Mouse (Mus musculus): ENCODE data around the gene Iqcb1. TPM values are rescaled to one million over a fixed set of nuclear protein-coding genes. Genes with fewer than 3 reads are reported as not detected.
A peak's percentile ranks its signal among the peaks of the same experiment; 100 is the strongest.

The Iqcb1 gene
- polyA plus RNA-seq, 1 experiment from 2014 or later: 11.8 TPM

- Histone ChIP-seq H3K27ac (ENCODE audit: low read length) (no peak overlapping the region), H3K36me3 (ENCODE audit: insufficient read depth, low read length) (peaks cover 9% of the 10 kb centered on the region; the same call in 1 of the 2 replicates), H3K9ac (replicated peaks; ENCODE audit: low read depth) (no peak overlapping the region), H3K4me3 (ENCODE audit: low read depth, low read length) (no peak overlapping the region), H3K4me1 (ENCODE audit: insufficient read depth, low read depth, low read length) (peaks cover 5% of the 10 kb centered on the region; the same call in 1 of the 2 replicates), H3K27me3 (replicated peaks; ENCODE audit: insufficient read depth, low read length) (no peaks in the 10 kb centered on the region), H3K9me3 (ENCODE audit: low read length) (no peaks in the 10 kb centered on the region), H3K4me2 (replicated peaks; ENCODE audit: low read depth, low read length) (no peak overlapping the region)
- ATAC-seq (no peak), DNase-seq (ENCODE audit: low spot score) (no peak)
- WGBS: 97% methylated on average over 2 of the region's 2 CpGs
- no peak for TF ChIP-seq EP300 (IDR thresholded peaks at IDR 0.05)
- no peak for TF ChIP-seq CTCF (IDR thresholded peaks at IDR 0.05)
These were observed 41.3 kb downstream of the Iqcb1 start for GRCm38 (mm10) chr16:36869442-36869841.

- DNase-seq (ENCODE audit: low spot score) (peak; percentile 100), ATAC-seq (peak; percentile 99)
- Histone ChIP-seq H3K27me3 (replicated peaks; ENCODE audit: insufficient read depth, low read length) (no peaks in the 10 kb centered on the region), H3K4me3 (ENCODE audit: low read depth, low read length) (peak within 1 kb of the TSS; percentile 75), H3K4me2 (replicated peaks; ENCODE audit: low read depth, low read length) (peak within 1 kb of the TSS; percentile 78), H3K9me3 (ENCODE audit: low read length) (no peaks in the 10 kb centered on the region), H3K9ac (replicated peaks; ENCODE audit: low read depth) (peak within 1 kb of the TSS; percentile 91), H3K36me3 (ENCODE audit: insufficient read depth, low read length) (peaks cover 6% of the 10 kb centered on the region; the same call in 1 of the 2 replicates), H3K27ac (ENCODE audit: low read length) (peak within 1 kb of the TSS; percentile 84), H3K4me1 (ENCODE audit: insufficient read depth, low read depth, low read length) (peaks cover 5% of the 10 kb centered on the region; the same call in 1 of the 2 replicates)
- under 1% methylated on average over 43 of the region's 43 CpGs for WGBS
- TF ChIP-seq CTCF (IDR thresholded peaks at IDR 0.05) (no peak), EP300 (IDR thresholded peaks at IDR 0.05) (peak; percentile 66; the same call in 1 of the 2 replicates)
These were observed 46.5 kb downstream of the Iqcb1 start, which contains the start of the genes Eaf2 and Golgb1 for GRCm38 (mm10) chr16:36874583-36875275. Eaf2 (minus strand) TSS chr16:36875003. Golgb1 (plus strand) TSS chr16:36875140.

GRCm38 (mm10) chr16:36875276-36875851 is 47.2 kb downstream of the Iqcb1 start:
- peak; percentile 45 for ATAC-seq
- Histone ChIP-seq H3K9ac (replicated peaks; ENCODE audit: low read depth) (peak overlapping the region; percentile 91), H3K4me2 (replicated peaks; ENCODE audit: low read depth, low read length) (peak overlapping the region; percentile 78), H3K4me1 (ENCODE audit: insufficient read depth, low read depth, low read length) (peaks cover 5% of the 10 kb centered on the region; the same call in 1 of the 2 replicates), H3K27me3 (replicated peaks; ENCODE audit: insufficient read depth, low read length) (no peaks in the 10 kb centered on the region), H3K4me3 (ENCODE audit: low read depth, low read length) (peak overlapping the region; percentile 75), H3K27ac (ENCODE audit: low read length) (peak overlapping the region; percentile 84), H3K9me3 (ENCODE audit: low read length) (no peaks in the 10 kb centered on the region), H3K36me3 (ENCODE audit: insufficient read depth, low read length) (peaks cover 6% of the 10 kb centered on the region; the same call in 1 of the 2 replicates)
- TF ChIP-seq CTCF (IDR thresholded peaks at IDR 0.05) (no peak), EP300 (IDR thresholded peaks at IDR 0.05) (no peak)
- WGBS: under 1% methylated on average over 31 of the region's 48 CpGs
- DNase-seq (ENCODE audit: low spot score): peak; percentile 66

- no peak for ATAC-seq
- no peak overlapping the region for H3K4me3 ChIP-seq (ENCODE audit: low read depth, low read length)
- no peak overlapping the region for H3K27ac ChIP-seq (ENCODE audit: low read length)
- TF ChIP-seq EP300 (IDR thresholded peaks at IDR 0.05) (no peak), CTCF (IDR thresholded peaks at IDR 0.05) (no peak)
- WGBS: 71% methylated on average over 5 of the region's 5 CpGs
- peak; percentile 10 for DNase-seq (ENCODE audit: low spot score)
- peaks cover under 1% of the 10 kb centered on the region; the same call in 1 of the 2 replicates for H3K36me3 ChIP-seq (ENCODE audit: insufficient read depth, low read length)
- peaks cover 5% of the 10 kb centered on the region; the same call in 1 of the 2 replicates for H3K4me1 ChIP-seq (ENCODE audit: insufficient read depth, low read depth, low read length)
- no peaks in the 10 kb centered on the region for H3K9me3 ChIP-seq (ENCODE audit: low read length)
- no peaks in the 10 kb centered on the region for H3K27me3 ChIP-seq (replicated peaks; ENCODE audit: insufficient read depth, low read length)
- H3K4me2 ChIP-seq (replicated peaks; ENCODE audit: low read depth, low read length): no peak overlapping the region
- H3K9ac ChIP-seq (replicated peaks; ENCODE audit: low read depth): no peak overlapping the region
These were observed 49.1 kb downstream of the Iqcb1 start for GRCm38 (mm10) chr16:36877316-36877715.

- ATAC-seq (no peak), DNase-seq (ENCODE audit: low spot score) (no peak)
- H3K4me2 ChIP-seq (replicated peaks; ENCODE audit: low read depth, low read length): no peak overlapping the region
- no peak overlapping the region for H3K27ac ChIP-seq (ENCODE audit: low read length)
- H3K4me3 ChIP-seq (ENCODE audit: low read depth, low read length): no peak overlapping the region
- H3K4me1 ChIP-seq (ENCODE audit: insufficient read depth, low read depth, low read length): no peaks in the 10 kb centered on the region; the same call in 1 of the 2 replicates
- H3K27me3 ChIP-seq (replicated peaks; ENCODE audit: insufficient read depth, low read length): no peaks in the 10 kb centered on the region
- no peak overlapping the region for H3K9ac ChIP-seq (replicated peaks; ENCODE audit: low read depth)
- H3K9me3 ChIP-seq (ENCODE audit: low read length): no peaks in the 10 kb centered on the region
- 79% methylated on average over 5 of the region's 5 CpGs for WGBS
- TF ChIP-seq CTCF (IDR thresholded peaks at IDR 0.05) (no peak), EP300 (IDR thresholded peaks at IDR 0.05) (no peak)
- 0 out of 2 replicates have a peak, but pooled peaks cover 11% of the 10 kb centered on the region for H3K36me3 ChIP-seq (ENCODE audit: insufficient read depth, low read length)
These were observed 54.7 kb downstream of the Iqcb1 start for GRCm38 (mm10) chr16:36882737-36883343.

- no peaks in the 10 kb centered on the region for H3K4me1 ChIP-seq (ENCODE audit: insufficient read depth, low read depth, low read length)
- H3K9ac ChIP-seq (replicated peaks; ENCODE audit: low read depth): no peak overlapping the region
- H3K27me3 ChIP-seq (replicated peaks; ENCODE audit: insufficient read depth, low read length): no peaks in the 10 kb centered on the region
- H3K9me3 ChIP-seq (ENCODE audit: low read length): no peaks in the 10 kb centered on the region
- whole genome bisulfite sequencing: 80% methylated on average over 4 of the region's 4 CpGs
- TF ChIP-seq CTCF (IDR thresholded peaks at IDR 0.05): peak; percentile 63
- no peak for TF ChIP-seq EP300 (IDR thresholded peaks at IDR 0.05)
- no peak overlapping the region for H3K4me3 ChIP-seq (ENCODE audit: low read depth, low read length)
- H3K4me2 ChIP-seq (replicated peaks; ENCODE audit: low read depth, low read length): no peak overlapping the region
- no peak overlapping the region for H3K27ac ChIP-seq (ENCODE audit: low read length)
- ATAC-seq (no peak), DNase-seq (ENCODE audit: low spot score) (peak; percentile 29)
- 0 out of 2 replicates have a peak, but pooled peaks cover 18% of the 10 kb centered on the region for H3K36me3 ChIP-seq (ENCODE audit: insufficient read depth, low read length)
These were observed 56.7 kb downstream of the Iqcb1 start for GRCm38 (mm10) chr16:36884881-36885280.

All from lung, postnatal 0 days (tissue).